Comparison of ENCODE assay signal across 8 mouse cellular contexts in genomic region chr2:168098040-168098439, GRCm38 (mm10). TPM values are rescaled to one million over a fixed set of nuclear protein-coding genes. Genes with fewer than 3 reads are reported as not detected.
DNase-seq lines count a peak whose midpoint lies in the region; ATAC-seq and TF ChIP-seq lines count a peak whose summit lies in the region.

No protein-coding gene starts in this region.

- H3K27ac ChIP-seq in kidney, embryonic 15.5 days, result no peak overlapping the region
- no peak overlapping the region for H3K27ac ChIP-seq in heart, postnatal 0 days (ENCODE audit: low read depth)
- no peak overlapping the region for H3K27ac ChIP-seq in layer of hippocampus, adult 2 months

- no peaks in the 10 kb centered on the region for H3K27me3 ChIP-seq in kidney, embryonic 15.5 days
- H3K27me3 ChIP-seq in heart, postnatal 0 days (ENCODE audit: control insufficient read depth, insufficient read depth, low read length), result no peaks in the 10 kb centered on the region

- H3K9ac ChIP-seq in kidney, embryonic 15.5 days, result no peak overlapping the region
- no peak overlapping the region for H3K9ac ChIP-seq in heart, postnatal 0 days (replicated peaks; ENCODE audit: low read depth, low read length)

- no peak overlapping the region for H3K4me2 ChIP-seq in kidney, embryonic 15.5 days
- H3K4me2 ChIP-seq in heart, postnatal 0 days (ENCODE audit: low read depth, low read length), result no peak overlapping the region

- DNase-seq in kidney, adult 11 months, result peak; percentile 81
- peak; percentile 78 for DNase-seq in ES-CJ7 (ENCODE audit: low read depth, low spot score)
- DNase-seq in cerebellum, adult 9-11 months, result peak; percentile 51
- peak; percentile 39 for DNase-seq in heart, postnatal 0 days (ENCODE audit: low spot score)
- DNase-seq in layer of hippocampus, adult 2 months (ENCODE audit: low spot score in 2 of 2), result peak; percentile 61 to 69
- DNase-seq in lung, postnatal 10 days, result peak; percentile 84
- DNase-seq in thymus, postnatal 14 days, result peak; percentile 37

- H3K4me3 ChIP-seq in kidney, embryonic 15.5 days (replicated peaks), result no peak overlapping the region
- no peak overlapping the region for H3K4me3 ChIP-seq in heart, postnatal 0 days (ENCODE audit: low read depth, low read length)
- no peak overlapping the region for H3K4me3 ChIP-seq in layer of hippocampus, adult 2 months

- TF ChIP-seq CTCF in heart, postnatal 0 days (IDR thresholded peaks at IDR 0.05; ENCODE audit: low read depth), result peak; percentile 74
- TF ChIP-seq CTCF in layer of hippocampus, adult 2 months (conservative IDR thresholded peaks at IDR 0.05), result peak; percentile 91

- no peaks in the 10 kb centered on the region for H3K9me3 ChIP-seq in kidney, embryonic 15.5 days (replicated peaks)
- no peaks in the 10 kb centered on the region for H3K9me3 ChIP-seq in heart, postnatal 0 days (replicated peaks; ENCODE audit: control insufficient read depth, low read length)

- no peak for ATAC-seq in kidney, embryonic 15.5 days (replicated peaks; ENCODE audit: low FRiP score)
- peak; percentile 56 for ATAC-seq in heart, postnatal 0 days (ENCODE audit: insufficient read depth, low read depth)

- H3K36me3 ChIP-seq in kidney, embryonic 15.5 days, result peaks cover 35% of the 10 kb centered on the region
- H3K36me3 ChIP-seq in heart, postnatal 0 days (replicated peaks; ENCODE audit: control insufficient read depth, insufficient read depth, low read length), result peaks cover 10% of the 10 kb centered on the region

- WGBS in kidney, embryonic 15.5 days, result 38% methylated on average over 6 of the region's 6 CpGs
- 20% methylated on average over 6 of the region's 6 CpGs for WGBS in heart, postnatal 0 days

- H3K4me1 ChIP-seq in kidney, embryonic 15.5 days, result peaks cover 24% of the 10 kb centered on the region
- H3K4me1 ChIP-seq in heart, postnatal 0 days (ENCODE audit: control insufficient read depth, insufficient read depth), result peaks cover 13% of the 10 kb centered on the region

- no peak for TF ChIP-seq EP300 in heart, postnatal 0 days (IDR thresholded peaks at IDR 0.05; ENCODE audit: low read depth)

RNA-seq across cellular contexts. Expression of gene Pard6b, which starts 17.2 kb away (rescaled TPM):
- 19.0 and 20.4 TPM in 2 replicates for polyA plus RNA-seq in kidney, embryonic 15.5 days (2015; fragmentation: Nextera tagmentation; extraction: Ambion mirVana)
- 4.4 and 6.5 TPM in 2 replicates for total RNA-seq in heart, postnatal 0 days (2014; rRNA removed; ENCODE audit: low replicate concordance)
- 3.3 and 3.5 TPM in 2 replicates for polyA plus RNA-seq in heart, postnatal 0 days (2015; fragmentation: Nextera tagmentation; extraction: Ambion mirVana)
- 1 to 10 TPM; 3.6 to 4.3 TPM for total RNA-seq in layer of hippocampus, adult 2 months (2021)
